Mouse (Mus musculus) gastrocnemius, adult 8-10 months (tissue): Measurements from ENCODE around the gene Crybg1. TPM values are rescaled to one million over a fixed set of nuclear protein-coding genes. Genes with fewer than 3 reads are reported as not detected.

Source experiments
- DNase-seq, 2 experiments: peaks; one replicate each; pipeline ENCODE4 v3.0.0; 2022; ENCODE audit warnings: low spot score in 2 of 2
- total RNA-seq, 4 experiments: library from RNA; stranded (reverse); gene quantifications; 2 replicates each; pipeline ENCODE4 v1.2.4; 2022

The Crybg1 gene
- total RNA-seq, 4 experiments from 2014 or later, result 0.56 to 1.4 (median 0.90) TPM

DNA sequence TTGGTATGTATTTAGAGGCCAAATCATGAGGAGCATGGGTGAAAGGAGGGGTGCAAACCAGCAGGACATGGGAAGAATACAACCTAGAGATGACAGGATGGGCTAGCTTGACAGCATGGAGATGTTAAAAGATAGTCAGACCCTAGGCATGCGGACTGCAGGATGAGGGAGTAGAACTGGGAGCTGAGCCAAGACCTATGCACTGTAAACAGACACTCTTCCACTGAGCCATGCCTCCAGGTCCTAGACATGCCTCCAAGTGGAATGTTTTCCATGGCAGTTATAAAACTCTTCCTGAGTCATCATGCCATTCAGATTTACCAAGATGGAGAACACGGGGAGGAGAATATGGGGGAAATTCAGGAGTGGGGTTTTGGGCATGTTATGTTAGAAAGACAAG, 53.9 kb downstream of the Crybg1 start:
- DNase-seq, result no peak

DNA sequence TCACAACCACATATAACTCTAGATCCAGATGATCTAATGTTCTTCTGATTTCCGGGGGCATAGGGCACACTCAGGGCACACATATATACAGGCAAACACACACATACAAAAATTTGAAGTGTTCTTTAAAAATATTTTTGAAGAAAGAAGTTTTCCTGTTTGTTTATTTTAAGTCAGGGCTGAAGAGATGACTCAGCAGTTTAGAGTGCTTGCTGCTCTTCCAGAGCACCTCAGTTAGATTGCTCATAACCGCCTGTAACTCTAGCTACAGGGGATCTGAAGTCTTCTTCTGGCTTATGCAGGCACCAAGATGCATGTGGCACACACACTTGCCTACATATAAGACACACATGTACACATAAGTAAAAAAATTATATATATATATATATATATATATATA, 56.9 kb downstream of the Crybg1 start:
- DNase-seq, result no peak

DNA sequence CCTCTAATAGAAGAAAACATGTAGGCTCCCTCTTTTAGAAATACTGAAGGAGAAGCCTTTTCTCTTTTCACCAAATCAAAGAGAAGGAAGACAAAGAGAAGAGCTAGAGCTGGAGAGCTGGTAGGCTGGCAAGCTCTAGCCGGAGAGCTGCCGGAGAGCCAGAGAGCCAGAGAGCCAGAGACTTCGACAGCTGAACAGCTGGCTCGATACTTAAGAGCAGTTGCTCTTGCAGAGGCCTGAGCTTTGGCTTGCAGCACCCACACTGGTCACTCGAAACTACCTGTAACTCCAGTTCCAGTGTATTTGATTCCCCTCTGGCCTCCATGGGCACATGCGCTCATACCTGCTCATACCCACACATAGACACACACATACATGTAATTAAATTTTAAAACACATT, 68.3 kb downstream of the Crybg1 start:
- no peak for DNase-seq

GRCm38 (mm10) chr10:44078799-44079521, 69.7 kb downstream of the Crybg1 start:
- DNase-seq, result no peak

DNA sequence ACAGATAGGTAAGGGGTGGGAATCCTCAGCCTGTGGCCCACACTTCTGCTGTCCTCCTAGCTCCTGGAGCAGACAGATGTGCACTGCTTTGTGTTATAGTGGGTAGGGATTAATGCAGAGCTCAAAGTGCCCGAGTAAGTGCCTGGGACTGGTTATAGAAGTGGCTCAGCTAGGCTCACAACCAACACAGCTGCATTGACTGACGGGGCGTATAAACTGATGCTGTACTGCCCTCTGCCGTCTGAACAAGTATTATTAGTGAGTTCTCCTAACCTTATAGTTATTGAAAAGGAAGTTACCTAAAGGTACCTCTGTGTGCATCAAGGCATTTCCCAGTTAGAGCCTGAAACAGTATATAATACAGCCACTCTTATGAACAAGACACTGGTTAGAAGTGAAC, 77.6 kb downstream of the Crybg1 start:
- DNase-seq, result no peak

DNA sequence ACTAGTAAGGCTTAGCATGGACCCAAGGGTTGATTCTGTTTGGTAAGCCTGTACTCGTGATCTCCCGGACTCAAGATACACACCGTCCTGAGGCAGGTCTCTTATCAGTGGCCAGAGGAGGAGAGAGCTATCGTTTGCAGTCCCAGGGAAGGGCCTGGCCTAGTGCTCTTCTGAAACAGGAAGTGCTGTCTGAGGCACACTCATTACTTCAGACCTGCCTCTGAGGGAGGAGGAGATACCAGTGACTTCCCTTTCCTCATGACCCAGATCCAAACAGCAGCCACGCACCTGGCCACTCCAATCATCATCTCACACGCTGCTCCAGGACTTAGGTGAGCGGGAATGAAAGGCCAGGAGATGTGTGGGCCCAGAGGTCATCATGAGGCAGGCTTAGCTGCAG, 79.5 kb downstream of the Crybg1 start:
- no peak for DNase-seq

- no peak for DNase-seq
These were observed 82.7 kb downstream of the Crybg1 start for GRCm38 (mm10) chr10:44065848-44066360.

- no peak for DNase-seq
These were observed 85.7 kb downstream of the Crybg1 start for GRCm38 (mm10) chr10:44062981-44063380.

DNA sequence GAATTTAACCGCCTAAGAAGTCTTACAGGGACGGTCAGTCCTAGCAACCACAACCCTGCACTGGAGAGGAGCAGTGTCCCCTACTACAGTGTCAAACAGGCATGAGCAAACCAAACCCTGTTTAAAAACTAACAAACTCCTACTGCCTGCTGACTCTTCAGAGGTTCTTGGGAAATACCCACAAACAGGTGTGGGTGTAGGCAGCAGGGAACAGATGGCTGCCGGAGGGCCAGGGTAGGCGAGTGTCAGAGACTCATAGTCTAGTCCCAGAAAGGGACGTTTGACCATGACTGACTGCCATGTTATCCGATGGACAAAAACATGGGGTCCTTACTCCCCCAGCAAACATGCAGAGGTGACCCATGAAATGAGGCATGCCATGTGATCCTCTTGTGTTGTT, 97.7 kb downstream of the Crybg1 start:
- DNase-seq, result no peak

DNA sequence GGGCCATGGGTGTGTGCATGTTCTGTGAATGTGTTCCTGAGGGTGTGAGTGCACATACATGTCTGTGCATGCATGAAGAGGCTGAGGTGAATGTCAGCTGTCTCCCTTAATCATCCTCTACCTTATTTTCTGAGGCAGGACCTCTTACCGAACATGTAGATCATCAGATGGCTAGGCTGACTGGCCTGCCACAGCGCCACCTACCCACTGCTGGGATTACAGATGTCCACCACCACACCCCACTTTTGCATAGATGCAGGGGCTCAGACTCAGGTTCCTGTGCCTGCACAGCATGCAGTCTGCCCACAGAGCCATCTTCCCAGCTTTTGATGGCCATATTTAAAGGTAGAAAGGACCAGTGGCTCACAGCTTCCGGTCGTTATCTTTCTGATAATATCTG, 103.9 kb downstream of the Crybg1 start:
- no peak for DNase-seq

DNA sequence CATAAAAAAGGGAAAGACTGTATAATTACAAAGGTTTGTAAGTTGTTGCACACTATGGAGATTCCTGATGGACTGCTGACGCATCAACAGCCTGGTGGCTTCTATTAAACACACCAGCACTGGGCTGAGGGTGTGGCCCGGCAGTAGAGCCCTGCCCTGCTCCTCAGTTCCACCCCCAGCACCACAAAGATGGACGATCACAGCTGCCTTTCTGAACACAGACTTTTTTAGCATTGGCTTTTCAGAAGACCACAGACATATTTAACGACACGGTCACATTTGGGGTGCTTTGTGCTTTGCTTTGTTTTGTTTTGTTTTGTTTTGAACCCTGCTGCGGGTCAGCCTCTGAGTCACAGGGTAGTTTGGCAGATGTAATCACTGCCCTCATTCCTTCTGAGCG, 105.0 kb downstream of the Crybg1 start:
- DNase-seq, result no peak

DNA sequence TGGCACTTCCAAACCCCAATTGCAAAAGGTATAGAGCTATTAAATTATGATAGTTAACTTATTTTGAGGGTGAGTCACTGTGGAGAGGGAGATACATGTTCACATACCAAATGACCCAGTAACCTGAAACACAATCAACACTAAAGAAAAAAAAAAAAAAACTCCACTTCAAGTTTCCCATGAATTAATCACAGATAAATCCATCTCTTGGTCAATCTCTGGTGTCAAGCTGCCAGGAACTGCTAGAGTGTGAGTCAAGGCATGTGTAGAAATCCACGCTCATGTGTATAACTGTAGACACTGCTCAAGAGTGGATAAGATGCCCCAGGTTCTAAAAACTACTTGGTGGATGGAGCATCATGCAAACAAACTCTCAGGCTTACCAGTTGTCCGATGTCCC, 109.5 kb downstream of the Crybg1 start:
- DNase-seq, result no peak

- DNase-seq, result no peak
These were observed 110.6 kb downstream of the Crybg1 start for GRCm38 (mm10) chr10:44037918-44038544.

- no peak for DNase-seq
These were observed 119.1 kb downstream of the Crybg1 start for GRCm38 (mm10) chr10:44029566-44029965.

DNA sequence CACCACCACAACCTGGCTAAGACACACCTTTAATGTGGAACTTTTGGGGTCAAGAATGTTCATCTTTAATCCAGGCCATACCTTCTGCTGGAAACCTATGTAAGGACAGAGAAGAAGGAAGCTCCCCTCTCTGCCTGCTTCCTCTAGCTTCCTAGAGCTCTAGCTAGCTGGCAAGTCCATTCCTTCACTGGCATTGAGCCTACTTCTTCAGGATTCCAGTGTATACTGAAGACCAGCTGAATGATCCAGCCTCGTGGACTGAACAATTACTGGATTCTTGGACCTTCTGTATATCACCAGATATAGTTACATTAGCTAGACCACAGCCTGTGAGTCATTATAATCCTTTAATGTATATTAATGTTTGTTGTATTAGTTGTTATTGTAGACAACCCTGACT, 121.4 kb downstream of the Crybg1 start:
- DNase-seq, result no peak

- no peak for DNase-seq
These were observed 122.5 kb downstream of the Crybg1 start for GRCm38 (mm10) chr10:44026105-44026504.

DNA sequence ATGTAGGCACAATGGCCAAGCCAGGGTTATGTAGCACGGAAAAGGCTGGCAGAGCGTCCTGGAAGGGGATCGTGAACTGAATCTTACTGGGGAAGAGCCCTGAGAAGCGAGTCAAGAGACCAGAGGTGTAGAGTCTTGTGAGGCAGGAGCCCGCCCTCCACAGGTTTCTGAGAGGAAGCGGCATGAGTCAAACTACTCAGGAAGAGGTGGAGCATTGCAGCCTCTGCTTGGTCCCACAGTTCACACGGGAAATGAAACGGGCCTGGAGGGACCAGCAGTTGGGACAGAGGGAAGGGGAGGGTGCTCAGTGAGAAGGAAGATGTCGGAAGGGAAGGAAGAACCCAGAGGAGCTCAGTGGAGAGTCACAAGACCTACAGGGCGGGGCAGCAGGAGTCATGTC, 123.9 kb downstream of the Crybg1 start:
- no peak for DNase-seq

GRCm38 (mm10) chr10:44020141-44020540, 128.5 kb downstream of the Crybg1 start:
- no peak for DNase-seq

- DNase-seq, result no peak
These were observed 130.1 kb downstream of the Crybg1 start for GRCm38 (mm10) chr10:44018562-44018961.

DNA sequence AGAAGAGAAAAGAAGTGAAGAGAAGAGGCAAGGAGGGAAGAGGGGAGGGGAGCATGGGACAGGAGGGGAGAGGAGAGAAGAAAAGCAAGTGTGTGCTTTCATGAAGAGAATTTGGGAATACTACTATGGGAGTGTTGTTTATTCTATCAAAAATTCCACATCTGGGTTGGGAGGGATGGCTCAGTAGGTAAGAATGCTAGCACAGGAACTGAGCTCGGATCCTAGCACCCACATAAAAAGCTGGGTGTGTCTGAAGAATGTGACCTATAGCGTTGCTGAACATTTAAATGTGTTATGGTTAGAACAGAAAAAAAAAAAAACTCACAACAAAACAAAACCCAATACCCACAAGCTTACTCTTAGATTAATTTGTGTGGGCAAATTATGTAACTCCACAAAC, 133.0 kb downstream of the Crybg1 start:
- no peak for DNase-seq

DNA sequence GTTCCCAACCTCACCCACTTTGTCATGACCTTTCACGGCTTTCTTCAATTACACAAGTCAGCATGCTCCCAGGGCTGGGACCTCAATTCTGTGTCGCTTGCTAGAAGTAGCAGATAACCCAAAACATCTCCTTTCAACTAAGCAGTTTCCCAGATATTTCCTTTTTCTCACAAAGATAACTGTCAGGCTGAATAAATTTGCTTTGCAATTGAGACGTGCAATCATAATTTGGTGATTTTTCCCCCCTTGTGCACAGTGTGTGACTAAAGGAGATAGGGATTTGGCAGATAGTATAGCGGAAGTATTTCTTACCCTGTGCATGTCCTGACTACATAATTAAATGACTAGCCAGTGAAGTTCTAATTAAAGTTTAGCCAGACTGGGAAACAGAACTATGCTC, 134.8 kb downstream of the Crybg1 start:
- DNase-seq, result no peak

DNA sequence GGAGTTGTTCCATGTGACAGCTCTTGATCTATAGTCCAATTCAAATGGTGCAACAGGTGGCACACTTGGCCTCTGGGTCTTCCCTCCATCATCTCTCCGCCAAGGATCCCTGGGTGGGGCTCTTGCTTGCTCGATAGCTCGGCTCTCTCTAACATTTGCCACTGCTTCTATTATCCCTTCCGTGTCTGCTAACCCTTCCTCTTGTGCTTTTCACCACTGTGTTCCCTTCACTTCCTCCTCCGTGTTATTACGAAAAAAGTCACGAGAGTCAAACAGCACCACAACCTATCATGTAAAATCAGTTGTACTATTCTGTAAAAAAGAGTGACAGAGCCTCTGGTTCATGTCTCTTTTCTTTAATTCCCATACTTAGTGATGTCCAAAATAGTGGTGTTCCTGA, 137.2 kb downstream of the Crybg1 start:
- no peak for DNase-seq

DNA sequence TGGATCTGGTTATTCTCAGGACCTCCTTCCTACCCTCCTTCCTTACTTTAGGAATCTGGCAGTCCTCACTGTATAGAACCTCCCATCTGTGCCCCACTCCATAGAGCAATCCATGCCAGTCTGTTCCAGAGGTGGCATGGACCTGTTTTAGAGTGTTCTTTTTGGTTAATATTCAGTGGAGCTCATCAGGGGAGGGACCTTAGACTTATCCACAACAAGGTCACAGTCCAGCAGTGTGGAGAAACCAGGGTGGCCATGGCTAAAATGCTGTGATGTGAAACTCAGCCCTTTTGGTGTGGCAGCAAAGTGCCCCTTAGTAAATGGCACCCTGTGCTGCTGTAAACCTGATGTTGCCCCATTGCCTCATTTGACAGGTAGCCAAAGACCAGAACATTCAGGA, 139.8 kb downstream of the Crybg1 start:
- no peak for DNase-seq
